Mouse (Mus musculus) myocyte (in vitro differentiated cells): ENCODE data around the gene Gyg.

Source experiments
- CEBPB ChIP-seq: IDR thresholded peaks from 2 replicates; pipeline ENCODE4 v1.6.1; 2011; ENCODE audit warnings: mild to moderate bottlenecking, moderate library complexity; ENCODE audit not compliant: poor library complexity, insufficient read depth, severe bottlenecking
- E2F4 ChIP-seq: IDR thresholded peaks from one replicate; pipeline ENCODE4 v1.6.1; 2011; ENCODE audit warnings: mild to moderate bottlenecking, control low read depth, moderate library complexity; ENCODE audit not compliant: insufficient read depth
- MAX ChIP-seq: IDR thresholded peaks from one replicate; pipeline ENCODE4 v1.6.1; 2011; ENCODE audit warnings: low read depth, mild to moderate bottlenecking, control low read depth
- MYOD1 ChIP-seq, 3 experiments: IDR thresholded peaks; one replicate each; pipeline ENCODE4 v1.6.1; 2011; ENCODE audit warnings: control low read depth in 2 of 3, low read depth in 2 of 3, mild to moderate bottlenecking in 2 of 3, moderate library complexity in 1 of 3; ENCODE audit not compliant: insufficient read length in 2 of 3, control insufficient read depth in 1 of 3
- MYOG ChIP-seq, 3 experiments: IDR thresholded peaks; one replicate each; pipeline ENCODE4 v1.6.1; 2011; ENCODE audit warnings: control low read depth in 2 of 3, low read depth in 2 of 3, mild to moderate bottlenecking in 2 of 3; ENCODE audit not compliant: insufficient read length in 2 of 3, control insufficient read depth in 1 of 3, insufficient read depth in 1 of 3
- POLR2A ChIP-seq: IDR thresholded peaks from one replicate; pipeline ENCODE4 v1.6.1; 2011; ENCODE audit warnings: low read depth, mild to moderate bottlenecking, control low read depth, moderate library complexity; ENCODE audit not compliant: insufficient read length
- SRF ChIP-seq: IDR thresholded peaks from one replicate; pipeline ENCODE4 v1.6.1; 2011; ENCODE audit warnings: low read depth; ENCODE audit not compliant: control insufficient read depth, insufficient read length
- TCF12 ChIP-seq: IDR thresholded peaks from one replicate; pipeline ENCODE4 v1.6.1; 2011; ENCODE audit warnings: mild to moderate bottlenecking, control low read depth; ENCODE audit not compliant: poor library complexity, insufficient read depth, severe bottlenecking
- USF1 ChIP-seq: IDR thresholded peaks from one replicate; pipeline ENCODE4 v1.6.1; 2011; ENCODE audit warnings: low read depth, mild to moderate bottlenecking, control low read depth, moderate library complexity

GRCm38 (mm10) chr3:20082161-20082560 is 73.0 kb downstream of the Gyg start:
- TF ChIP-seq POLR2A (no peak), E2F4 (no peak), MAX (no peak), USF1 (no peak), SRF (no peak), TCF12 (no peak), MYOG (IDR thresholded peaks at IDR 0.05; ENCODE audit: control insufficient read depth in 1 of 3, insufficient read depth in 1 of 3, insufficient read length in 2 of 3, low read depth in 2 of 3) (no peak), MYOD1 (IDR thresholded peaks at IDR 0.05; ENCODE audit: control insufficient read depth in 1 of 3, insufficient read length in 2 of 3, low read depth in 2 of 3) (no peak), CEBPB (no peak)
